Mouse (Mus musculus) cerebellum, adult 2 months (tissue): Measurements from ENCODE around the gene Gpr83.

Experiments used
- CTCF ChIP-seq: fragments of 200-500 bp; IDR thresholded peaks from 2 replicates; pipeline ENCODE4 v1.5.1; 2011; ENCODE audit warnings: low read depth, mild to moderate bottlenecking, control low read depth, low read length, moderate library complexity, borderline replicate concordance; ENCODE audit not compliant: insufficient read depth
- POLR2A ChIP-seq: fragments of 200-500 bp; IDR thresholded peaks from 2 replicates; pipeline ENCODE4 v1.6.1; 2011; ENCODE audit warnings: low read length, control low read depth, borderline replicate concordance; ENCODE audit not compliant: insufficient read depth

- TF ChIP-seq CTCF (no peak), POLR2A (no peak)
Measured at GRCm38 (mm10) chr9:14875743-14876507, 15.9 kb downstream of the Gpr83 start.
